Mouse (Mus musculus) ovary, postnatal 14 days (tissue): ENCODE measurements around the gene Dlec1.

Source experiments
- DNase-seq: peaks from one replicate; pipeline ENCODE4 v3.0.0; 2022; ENCODE audit warnings: low spot score

The Dlec1 gene

DNA sequence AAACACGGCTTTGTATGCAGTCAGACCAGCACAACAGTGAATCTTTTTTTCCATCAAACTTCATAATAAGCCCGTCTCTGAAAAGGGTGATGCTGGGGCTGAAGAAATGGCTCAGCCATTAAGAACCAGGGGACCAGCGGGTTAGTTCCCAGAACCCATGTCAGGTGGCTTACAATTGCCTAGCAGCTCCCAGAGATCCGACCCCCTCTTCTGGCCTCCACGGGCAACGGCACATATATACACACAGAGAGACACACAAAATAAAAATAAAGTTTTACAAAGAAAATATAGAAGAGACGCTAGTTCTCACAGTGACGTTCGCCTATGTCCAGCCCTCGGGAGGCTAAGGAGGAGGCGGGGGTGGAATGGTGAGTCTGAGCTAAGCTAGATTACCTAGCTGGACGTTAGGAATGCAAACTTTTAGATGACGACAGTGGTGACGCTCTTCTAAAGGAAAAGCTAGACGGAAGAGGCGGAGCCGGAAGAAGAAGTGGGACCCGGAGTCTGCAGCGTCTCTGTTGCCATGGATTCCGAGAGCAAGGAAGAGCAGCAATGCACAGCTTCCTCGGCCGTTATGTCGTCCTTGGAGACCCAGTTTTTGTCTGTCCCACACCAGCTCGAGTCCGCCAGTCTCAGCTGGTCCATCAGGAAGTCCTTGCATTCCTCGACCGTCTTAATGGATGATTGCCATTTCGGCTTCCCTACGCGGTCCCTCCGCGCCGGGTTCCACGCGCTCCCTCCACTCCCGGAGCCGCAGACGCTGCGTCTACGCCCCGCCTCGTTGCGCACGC lies at the start of gene Dlec1:
Gene Dlec1, plus strand, starts transcription at position 487 of the 791 bp plus-strand sequence.
- no peak for DNase-seq

DNA sequence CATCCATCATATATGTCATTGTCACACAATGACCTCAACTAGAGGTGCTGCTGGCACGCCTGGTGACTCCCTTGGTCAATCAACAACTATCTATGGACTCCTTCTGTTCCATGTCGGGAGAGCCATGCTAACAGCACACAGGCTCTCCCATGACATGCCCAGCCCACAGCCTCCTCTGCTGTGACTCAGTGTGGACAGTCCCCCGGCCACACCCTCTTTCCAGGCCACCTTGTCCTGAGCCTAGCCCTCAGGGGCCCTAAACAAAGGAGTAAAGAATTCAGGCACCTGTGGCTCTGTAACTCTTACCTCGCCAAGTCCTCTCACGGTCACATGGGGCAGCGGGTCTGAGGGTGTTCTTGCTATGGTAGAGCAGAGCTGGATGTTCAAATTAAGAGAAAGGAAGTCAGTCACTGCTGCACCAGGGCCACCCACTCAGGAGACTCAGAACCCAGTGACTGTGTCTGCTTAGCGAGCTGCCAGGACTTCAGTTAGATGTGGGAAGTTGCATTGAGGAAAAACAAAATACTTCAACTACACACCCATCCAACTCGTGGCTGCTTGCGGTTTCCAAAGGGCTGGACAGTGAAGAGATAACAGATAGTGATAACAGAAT lies 48.2 kb upstream of the Dlec1 start:
- DNase-seq = no peak

DNA sequence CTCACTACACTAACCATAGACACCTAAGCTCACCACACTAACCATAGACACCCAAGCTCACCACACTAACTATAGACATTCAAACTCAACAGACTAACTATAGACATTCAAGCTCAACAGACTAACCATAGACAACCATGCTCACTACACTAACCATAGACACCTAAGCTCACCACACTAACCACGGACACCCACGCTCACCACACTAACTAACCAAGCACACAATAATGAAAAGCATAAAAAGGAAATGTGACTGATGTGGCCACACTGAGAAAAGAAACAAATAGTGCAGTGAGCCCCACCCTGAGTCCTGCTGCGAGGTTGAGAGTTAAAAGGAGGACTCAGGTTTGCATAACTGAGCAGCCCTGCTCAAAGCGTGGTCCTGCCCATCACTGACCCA lies 46.9 kb upstream of the Dlec1 start:
- no peak for DNase-seq

DNA sequence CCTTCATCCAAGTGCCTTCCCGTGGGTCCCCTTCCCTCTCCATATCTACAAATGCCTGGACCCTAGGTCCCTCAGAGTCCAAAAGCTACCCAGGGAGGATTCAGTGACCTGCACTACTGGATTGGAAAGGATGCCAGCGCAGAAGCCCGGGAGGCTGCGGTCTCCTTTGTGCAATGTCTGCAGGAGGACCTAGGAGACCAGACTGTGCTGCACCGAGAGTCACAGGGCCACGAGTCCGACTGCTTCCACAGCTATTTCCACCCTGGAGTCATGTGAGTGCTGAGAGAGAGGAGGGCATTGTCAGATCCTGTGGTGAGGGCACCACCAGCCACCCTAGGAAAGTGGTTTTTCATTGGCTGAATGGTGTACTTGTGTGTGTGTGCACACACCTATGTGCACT lies 44.0 kb upstream of the Dlec1 start:
- DNase-seq = no peak

DNA sequence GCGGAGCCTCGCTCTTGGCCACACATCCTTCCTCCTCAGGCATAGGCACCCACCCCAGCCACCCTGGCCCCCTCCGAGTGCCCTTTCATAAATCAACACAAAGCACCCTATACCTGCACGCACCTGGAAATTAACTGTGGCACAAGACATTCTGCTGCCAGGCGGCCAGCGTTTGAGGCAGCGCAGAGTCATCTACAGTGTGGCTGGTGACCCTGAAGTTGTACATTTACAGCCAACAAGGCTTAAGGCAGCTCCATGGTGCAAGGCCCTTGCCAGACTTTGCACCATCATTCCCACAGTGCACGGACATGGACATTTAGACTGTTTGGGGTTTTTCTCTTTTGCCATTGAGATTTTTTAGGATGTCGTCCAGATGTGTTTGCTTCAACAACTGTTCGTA lies 41.6 kb upstream of the Dlec1 start:
- no peak for DNase-seq

DNA sequence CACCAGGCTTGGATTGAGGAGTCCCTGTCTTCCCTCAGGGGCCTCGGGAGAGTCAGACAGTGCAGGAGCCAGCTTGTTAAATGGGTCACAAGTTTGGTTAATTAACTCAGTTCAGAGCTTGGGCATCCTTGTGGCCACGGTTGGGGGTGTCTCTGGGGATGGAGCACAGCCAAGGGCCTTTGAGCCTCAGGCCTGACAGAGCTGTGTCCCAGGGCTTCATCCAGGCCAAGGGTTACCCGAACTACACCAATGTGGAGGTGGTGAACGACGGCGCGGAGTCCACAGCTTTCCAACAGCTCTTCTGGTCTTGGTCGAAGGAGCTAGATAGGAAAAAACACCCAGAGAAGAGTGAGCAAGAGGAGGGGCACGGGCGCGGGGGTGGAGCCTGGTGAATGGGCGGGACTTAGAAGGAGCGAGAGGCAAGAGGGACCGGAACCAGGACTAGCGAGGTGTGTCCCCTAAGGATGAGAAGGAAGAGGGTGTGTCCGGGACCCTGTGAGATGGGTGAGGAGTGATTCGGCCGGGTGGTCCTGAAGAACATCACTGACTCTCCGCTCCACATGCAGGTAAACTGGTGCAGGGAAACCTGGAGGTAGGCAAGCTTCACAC lies 39.1 kb upstream of the Dlec1 start:
- no peak for DNase-seq

DNA sequence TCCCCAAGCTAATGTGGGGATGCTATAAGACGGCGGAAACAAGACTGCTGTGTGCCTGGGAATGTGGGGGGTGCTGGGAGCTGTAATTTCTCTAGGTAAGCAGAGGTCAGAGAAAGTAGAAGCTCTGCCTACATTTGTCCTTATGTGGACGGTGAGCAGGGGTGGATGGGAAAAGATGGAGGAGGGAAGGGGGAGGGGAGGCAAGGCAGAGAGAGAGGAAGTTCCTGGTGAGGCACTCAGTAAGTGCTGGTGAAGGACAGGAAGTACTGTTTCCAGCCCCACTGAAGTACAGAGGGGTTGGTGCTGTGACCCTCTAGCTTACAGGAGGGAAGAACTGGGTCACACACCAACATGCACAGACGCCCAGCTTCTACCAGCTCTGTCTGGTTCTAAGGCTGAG lies 38.0 kb upstream of the Dlec1 start:
- no peak for DNase-seq

DNA sequence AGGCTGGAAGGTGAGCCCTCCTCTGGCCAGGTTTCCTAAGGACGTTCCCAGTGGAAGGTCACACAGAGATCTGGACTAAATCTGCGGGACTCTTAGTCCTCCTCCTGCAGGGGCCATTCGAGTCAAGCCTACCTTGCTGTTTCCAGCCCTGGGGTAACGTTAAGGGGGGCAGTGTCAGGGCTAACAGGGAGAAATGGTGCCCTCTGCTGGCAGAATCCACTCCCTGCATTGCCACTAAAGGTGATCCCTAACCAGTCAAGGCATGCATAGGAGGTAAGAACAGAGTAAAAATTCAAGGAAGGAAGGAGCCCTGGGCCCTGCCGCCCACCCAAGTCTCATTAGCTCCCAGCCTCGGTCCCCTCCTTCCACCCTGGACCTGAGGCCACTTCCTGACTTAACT lies 34.7 kb upstream of the Dlec1 start:
- DNase-seq = peak; percentile 77

DNA sequence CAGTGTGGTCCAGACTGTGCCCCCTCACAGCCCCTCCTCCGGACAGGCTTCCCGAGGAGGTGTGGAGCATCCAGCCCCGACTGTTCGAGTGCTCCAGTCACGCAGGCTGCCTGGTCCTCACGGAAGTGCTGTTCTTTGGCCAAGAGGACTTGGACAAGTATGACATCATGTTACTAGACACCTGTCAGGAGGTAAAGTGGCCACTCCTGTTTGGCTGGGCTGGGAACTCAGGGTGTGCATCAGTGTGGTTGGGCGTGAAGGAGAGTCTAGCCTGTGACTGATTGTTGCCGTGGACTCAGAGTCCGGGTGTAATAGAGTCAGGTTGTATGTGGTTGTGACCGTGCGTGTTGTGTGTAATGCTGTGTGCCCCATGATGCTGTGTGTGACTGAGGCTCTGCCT lies 34.0 kb upstream of the Dlec1 start:
- DNase-seq = no peak

DNA sequence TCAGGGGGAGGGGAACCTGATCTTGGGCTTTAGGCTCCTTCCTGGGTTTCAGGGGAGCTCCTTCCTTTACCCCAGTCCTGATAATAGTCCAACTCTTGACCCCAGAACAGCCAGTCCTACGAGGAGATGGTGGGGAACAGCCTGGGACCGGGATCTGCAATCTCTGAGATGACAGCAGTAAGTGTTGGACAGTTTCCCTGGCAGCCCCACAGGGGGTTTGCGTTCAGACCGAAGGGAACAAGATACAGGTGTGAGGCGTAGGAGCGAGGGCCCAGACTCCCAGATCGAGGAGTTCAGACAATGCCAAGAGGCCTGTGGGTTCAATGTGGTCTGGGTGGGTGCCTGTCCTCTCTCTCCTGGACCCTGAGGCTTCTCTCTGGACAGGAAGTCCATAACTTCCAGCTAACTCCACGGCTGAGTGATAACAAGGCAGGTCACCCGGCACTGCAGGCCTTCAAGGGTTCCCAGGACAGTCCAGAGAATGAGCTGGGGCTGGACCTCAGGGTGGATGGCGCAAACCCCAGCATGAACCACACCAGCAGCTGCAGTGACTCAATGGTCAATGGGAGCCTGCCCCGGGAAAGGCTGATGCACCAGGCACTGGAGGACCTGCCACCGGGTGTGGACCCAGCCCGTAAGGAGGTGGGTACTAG lies 32.0 kb upstream of the Dlec1 start:
- no peak for DNase-seq

DNA sequence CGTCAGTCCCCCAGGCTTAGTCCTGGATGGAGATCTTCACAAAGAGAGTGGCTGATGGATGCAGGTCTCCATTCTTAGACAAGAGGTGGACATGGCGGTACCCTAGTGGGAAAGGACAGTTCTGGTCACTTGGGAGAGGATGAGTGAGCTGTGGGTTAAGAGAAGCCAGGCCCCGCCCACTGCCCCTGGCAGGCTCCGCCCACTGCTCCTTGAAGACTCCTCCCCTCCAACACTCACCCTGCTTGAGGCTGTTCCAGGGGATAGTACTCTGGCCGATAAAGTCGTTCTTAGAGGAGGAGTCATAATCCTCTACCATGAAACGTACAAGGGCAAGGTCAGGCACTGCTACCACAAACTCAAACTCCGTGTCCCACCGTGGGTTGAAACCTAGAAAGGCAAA lies 30.5 kb upstream of the Dlec1 start:
- DNase-seq = no peak

DNA sequence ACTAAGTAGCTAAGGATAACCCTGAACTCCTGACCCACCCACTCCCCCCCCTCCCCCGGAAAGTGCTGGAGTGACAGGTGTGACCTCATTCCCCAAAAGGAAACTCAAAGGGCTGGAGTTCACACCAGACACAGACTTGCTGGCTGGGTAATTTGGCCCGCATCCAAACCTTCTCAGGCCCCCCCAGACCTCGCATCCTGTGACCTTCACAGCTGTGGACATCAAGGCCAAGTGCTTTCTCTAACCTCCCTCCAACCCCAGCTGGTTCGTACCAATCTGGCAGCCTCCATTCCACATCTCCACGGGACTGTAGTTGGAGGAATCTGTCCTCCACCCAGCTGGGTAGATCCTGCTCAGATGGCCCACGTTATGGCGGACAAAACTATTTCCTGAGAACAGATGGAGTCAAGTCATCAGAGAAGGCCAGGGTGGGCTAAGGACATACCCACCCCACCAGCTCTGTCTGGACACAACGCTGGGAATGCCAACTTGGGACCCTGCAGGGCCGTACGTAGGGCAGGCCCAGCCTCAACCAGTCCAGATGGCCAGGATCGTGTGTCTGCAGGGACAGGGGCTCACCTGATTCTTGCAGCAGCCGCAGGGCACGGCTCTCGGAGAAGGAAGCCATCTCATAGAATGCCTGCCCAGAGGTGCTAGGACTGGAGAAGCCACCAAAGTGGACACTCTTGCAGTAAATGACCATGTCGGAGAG lies 28.9 kb upstream of the Dlec1 start:
- no peak for DNase-seq

DNA sequence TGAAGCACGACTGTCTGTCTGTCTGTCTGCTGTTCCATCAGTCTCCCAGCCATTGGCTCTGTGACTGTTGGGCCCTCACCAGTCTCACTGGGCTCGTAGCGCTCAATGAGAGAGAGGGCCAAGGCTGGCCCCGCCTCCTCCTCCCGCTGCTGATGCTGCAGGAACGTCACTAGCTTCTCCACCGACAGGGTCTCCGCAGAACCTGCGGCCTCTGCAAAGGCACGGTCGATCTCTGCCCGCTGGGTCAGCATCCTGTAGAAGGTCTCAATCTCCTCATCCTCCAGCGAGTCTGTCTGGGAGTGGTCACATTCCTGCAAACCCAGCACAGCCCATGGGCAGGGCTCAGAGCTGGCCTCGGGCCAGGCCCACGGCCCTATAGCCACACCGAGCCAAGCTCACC lies 26.6 kb upstream of the Dlec1 start:
- DNase-seq = no peak

DNA sequence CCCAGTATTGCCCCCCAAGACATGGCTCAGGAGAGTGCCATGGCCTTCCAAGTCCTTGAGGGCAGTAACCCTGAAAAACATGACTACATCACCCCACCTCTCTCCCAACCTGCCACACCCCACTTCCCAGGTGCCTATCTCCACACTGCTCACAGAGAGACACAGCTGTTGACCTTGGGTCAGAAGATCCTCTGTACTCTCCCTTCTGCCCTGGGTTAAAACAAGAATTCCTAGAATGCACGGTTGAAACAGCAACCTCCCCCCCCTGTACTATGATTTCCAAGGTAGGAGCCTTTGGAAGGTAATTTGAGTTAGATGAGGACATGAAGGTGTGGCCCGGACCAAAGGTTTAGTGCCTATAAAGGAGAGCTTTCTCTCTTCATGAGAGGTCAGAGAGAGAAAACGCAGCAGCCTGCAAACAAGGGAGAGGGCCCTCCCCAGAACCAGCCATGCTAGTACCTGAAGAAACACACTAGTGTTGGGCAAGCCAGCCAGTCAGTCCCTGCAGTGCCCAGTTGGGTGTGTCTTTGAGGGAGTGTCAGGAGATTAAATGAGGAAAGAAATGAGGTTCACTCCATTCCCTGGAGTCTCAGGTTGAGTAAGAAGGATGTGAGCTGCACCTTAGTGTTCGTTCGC lies 22.1 kb upstream of the Dlec1 start:
- DNase-seq = no peak

DNA sequence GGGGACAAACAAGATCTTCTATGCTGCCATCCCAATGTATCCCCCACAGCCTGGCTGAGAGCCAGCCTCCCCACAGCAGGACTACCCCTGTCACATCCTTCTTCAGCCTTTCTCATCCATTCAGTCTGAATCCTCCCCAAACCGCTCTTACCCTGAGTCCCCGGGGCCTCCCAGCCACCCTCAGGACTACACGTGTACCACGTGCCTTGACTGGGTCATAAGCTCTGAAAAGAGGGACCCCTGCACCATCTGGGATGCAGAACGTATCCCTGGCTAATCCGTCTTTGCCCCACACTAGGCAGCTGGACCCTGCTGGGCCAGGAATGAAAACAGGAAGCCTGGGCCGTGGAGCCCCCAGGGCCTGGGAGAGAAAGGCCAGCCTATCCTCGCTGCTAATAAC lies 20.2 kb upstream of the Dlec1 start:
- DNase-seq = no peak

DNA sequence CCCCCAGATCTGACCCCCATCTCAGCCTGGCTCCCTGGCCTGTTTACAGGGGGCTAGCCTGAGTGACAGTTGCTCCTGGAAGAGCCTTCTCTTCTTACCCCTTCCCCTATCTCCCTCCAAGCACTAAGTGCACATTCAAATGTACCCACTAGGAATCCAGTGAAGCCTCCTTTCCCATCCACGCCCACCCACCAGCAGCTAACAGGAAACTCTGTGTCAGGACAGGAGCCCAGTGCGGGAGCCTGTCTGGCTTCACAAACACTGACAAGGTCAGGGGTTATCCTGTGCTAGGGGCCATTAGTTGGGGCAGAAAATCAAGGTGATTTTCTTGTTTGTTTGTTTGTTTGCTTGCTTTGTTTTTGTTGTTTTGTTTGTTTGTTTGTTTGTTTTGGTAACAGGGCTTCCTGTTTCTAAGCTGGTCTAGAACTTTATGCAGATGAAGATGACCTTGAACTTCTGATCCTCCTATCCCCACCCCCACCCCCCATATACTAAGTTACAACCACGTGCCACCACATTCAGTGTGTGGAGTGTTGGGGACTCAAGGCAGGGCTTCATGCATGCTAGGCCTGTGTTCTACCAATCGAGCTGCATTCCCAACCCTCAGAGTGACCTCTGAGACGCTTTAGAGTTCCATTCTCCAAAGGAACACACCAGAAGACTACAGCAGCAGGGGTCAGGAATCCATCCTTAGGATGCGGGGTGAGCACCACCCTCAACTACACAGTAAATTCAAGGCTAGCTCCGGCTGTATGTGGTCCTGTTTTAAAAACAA lies 19.4 kb upstream of the Dlec1 start:
- DNase-seq = no peak

DNA sequence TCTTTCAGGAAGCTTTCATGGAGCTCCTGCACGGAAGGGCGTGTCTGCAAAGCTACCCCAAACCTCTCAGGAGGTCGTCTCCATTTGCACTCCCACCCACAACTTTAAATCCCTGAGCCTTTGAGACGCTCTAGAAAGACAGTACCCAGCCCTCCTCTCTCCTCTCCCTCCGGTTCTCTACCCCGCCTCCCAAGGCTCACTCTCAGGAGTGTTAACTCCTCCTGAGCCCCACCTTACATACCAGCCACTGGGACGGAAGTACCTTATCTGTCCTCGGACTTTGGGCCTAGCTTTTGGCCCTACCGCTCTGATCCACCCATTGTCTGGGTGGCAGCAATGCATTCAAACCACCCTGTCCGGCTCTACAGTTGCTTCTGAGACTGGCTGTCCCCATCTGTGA lies 18.3 kb upstream of the Dlec1 start:
- no peak for DNase-seq

DNA sequence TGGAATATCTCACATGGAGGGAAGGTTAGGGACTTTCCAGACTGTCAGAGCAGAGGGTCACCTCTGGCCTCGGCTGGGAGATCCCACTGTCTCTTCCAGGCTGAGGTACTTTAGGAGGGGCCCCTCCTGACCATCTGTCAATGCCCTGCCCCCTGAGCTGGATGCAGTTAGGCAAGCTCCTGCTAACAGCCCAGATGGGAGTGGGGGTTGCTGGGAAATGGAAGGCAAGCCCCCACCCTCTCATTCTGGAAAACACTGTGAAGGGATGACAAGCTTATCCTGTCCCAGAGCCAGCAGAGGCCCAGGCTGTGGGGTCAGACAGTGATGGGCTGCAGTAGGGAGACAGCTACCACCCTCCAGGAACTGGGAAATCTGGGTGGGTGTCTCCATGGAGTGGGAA lies 15.8 kb upstream of the Dlec1 start:
- no peak for DNase-seq

DNA sequence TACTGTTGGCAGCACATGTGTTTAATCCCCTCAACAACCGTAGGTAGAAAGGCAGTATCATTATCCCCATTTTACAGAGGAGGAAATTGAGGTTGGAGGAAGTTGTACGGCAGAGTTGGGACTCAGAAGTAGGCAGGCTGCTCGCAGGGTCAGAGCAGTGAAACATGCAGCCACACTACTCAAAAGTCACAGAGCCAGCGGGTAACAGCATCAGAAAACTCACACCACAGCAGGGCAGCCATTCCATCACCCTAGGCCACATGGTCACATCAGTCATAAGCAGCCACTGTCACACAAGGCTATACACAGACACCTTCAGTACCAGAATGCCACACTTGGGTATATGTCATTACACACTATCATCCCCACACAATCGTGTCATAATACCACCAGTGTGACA lies 15.0 kb upstream of the Dlec1 start:
- DNase-seq = no peak

DNA sequence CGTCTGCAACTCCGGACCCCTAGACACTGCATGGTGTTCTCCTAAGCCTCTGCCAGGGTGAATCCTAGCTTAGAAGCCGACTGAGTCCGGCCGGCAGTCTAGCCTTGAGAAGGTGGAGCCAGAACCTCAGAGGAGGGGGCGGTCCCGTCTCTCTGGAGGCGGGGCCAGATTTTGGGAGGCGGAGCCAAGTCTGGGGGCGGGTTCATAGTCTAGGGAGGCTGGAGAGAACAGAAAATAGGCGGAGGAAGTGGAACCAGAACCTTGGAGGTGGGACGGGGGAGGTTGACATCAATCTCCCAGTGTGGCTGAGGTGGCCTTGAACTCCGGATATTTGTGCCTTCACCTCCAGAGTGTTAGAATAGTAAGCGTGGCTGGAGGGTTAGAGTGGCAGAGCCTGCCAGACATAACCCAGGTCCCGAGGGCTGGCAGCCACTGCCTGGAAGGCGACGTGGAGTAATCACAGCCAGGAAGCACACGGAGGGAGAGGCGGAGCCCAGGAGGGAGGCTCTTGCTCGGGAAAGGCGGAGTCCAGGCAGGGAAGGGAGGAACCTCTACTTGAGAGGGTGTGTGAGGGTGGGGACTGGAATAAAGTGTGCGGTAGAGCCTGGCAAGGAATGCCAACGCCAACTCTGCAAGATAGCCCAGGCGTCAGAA lies 14.0 kb upstream of the Dlec1 start:
- DNase-seq = peak; percentile 97

DNA sequence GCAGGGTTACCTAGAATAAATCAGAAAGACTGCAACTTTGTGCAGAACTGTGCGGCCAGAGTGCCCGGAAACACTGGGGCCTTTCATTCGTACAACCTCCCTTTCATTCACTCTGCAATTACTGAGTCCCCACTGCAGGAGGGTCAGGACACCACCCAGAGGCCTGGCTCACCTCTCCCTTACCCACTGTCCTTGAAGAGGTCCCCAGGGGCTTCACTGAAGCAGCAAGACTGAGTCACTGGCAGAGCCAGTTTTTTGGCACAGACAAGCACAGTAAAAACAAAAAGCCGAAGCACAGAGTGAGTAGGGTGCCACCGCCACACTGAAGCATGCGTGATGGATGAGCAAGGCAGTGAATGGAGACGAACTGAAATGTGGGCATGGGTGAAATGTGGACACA lies 12.8 kb upstream of the Dlec1 start:
- no peak for DNase-seq
